Mouse (Mus musculus) megakaryocyte-erythroid progenitor cell, adult 5-6 weeks (primary cell): ENCODE measurements around the gene Ptf1a. TPM values are rescaled to one million over a fixed set of nuclear protein-coding genes. Genes with fewer than 3 reads are reported as not detected.

Experiments used
- ATAC-seq: replicated peaks from 2 replicates; pipeline ENCODE4 v1.8.0; 2016; ENCODE audit warnings: mild to moderate bottlenecking, inconsistent platforms; ENCODE audit not compliant: severe bottlenecking, poor library complexity, low FRiP score, low TSS enrichment
- total RNA-seq, 2 experiments: library from RNA; stranded (forward) in 1 of 2; stranded (reverse) in 1 of 2; fragments of 200-1000, 215-1000 nt in 1 of 2; fragments of >200 nt in 1 of 2; fragmentation: Nextera tagmentation in 1 of 2; gene quantifications; 2 replicates each; pipeline ENCODE4 v1.2.3; 2014 to 2017

Ptf1a gene
- total RNA-seq, 2 experiments from 2014 or later = not detected

GRCm38 (mm10) chr2:19448042-19448700 lies 2.7 kb downstream of the Ptf1a start:
- 0 out of 2 replicates have a peak, but pooled peaks have one; percentile 27 for ATAC-seq

- ATAC-seq = no peak
Measured at GRCm38 (mm10) chr2:19449308-19449707, 3.8 kb downstream of the Ptf1a start.

DNA sequence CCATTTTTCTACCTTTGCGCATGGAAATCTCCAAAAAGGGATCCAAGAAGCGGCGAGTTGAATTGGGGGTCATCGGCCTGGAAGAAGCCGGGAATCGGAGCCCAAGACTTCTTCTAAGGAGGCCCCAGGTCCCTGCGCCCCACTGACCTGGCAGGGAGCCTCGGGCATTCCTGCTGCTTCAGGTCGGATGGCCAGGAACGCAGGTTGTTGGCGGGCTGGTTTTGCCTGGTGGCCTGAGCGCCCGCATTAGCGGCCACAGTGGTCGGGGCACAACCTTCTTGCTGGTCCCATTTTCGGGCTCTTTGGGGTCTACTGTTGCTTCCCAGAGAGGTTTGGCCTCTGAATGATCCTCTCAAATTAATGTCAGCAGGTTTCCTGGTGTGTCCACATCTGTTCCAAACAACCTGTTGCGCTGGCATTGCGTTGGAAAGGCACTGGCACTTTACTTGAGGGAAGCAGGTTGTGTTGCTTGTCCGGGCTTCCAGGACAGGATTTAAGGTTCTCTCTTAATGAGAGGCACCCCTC lies 7.1 kb downstream of the Ptf1a start:
- no peak for ATAC-seq

DNA sequence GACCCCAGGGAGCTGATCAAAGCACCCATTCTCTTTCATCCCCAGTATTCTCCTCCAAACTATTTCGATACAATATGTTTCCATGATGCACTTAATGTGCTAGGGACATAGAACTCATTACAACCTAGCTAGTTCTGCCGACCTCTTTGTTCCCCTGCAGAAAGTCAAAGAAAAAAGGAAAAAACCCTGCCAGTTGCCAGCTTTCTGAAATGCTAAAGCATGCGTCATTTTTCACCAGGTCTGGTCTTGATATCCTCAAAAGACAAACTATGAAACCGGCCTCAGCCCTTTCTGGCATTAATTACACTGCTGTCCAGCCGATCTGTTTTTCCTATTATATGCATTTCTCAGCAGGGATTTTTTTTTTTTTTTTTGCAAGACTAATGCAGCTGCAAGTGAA lies 9.8 kb downstream of the Ptf1a start:
- ATAC-seq = no peak

DNA sequence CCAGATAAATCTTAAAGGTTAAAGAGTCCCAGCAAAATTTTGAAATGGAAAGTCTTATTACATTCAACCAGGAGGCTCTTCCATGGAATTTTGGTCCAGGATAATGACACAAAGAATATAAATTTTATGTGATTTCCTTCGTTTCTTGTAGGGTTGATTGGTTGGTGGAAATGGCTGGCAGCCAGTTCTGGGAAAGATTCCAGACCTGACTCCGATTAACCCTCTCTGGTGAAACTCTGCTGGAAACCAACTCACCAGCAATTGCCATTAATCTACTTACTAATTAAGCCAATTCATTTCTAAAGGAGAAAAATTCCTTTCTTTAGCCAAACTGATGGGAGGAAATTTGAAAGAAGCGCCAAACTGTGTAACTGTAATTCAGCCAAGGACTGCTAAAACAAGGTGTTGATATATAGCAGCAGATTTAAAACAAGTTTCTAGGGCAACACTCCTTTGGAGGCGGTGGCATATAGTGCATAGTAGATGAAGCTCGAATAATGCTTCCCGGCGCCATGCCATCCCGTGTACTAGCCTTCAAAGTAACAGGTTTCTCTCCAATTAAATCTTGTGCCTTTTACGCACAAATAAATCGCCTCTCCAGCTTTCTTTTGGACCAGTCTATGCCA lies 10.5 kb downstream of the Ptf1a start:
- ATAC-seq = no peak

DNA sequence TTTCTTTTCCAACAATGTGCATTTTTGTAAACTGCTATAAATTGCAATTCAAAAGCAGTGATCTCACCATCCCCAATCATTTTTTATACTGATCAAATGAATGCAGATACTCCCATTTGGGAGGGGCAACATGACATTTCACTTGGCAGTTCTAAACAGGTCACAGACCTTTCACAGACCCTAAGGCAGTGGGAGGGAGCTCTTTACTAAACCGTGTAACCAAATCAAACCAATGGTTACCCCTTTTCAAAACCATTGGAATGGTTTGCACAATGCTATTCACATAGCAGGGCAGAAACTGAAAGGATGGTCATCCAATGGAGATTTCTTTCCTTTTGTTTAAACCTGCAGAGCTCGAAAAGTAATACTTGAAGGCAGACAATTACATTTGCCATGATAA lies 13.3 kb downstream of the Ptf1a start:
- ATAC-seq = no peak

DNA sequence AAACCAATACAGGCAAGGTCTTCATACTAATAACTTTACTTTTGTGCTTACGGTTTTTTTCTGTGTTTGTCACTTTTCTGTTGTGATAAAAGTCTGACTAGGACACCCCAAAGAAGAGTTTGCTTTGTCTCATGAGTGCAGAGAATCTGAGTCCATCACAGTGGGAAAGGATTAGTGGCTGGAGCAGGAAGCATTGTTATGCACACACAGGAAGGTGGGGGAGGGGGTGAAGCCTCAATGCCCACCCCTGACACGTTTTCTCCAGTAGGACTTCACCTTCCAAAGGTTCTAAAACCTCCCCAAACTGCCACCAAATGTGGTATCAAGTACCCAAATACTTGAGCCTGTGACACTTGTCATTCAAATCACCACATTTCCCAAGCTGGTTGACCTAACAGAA lies 16.5 kb downstream of the Ptf1a start:
- ATAC-seq = no peak

DNA sequence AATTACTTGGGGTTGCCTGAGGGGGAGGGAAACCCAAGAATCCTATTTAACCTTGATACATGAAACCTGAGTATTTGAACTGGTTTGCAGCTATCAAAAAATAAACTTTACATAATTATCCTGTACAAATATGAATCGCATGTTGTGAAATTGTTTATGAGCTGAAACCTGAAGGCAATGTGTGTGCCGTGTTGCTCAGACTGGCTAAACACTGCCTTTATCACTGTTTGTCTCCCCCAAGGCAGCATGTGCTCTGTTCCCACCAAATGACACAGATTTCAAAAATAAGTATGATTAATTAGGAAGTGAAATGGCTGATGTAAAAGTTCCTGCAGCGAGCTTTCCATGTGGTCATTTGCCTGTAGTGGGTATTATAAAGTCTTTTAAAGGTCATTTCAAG lies 44.8 kb downstream of the Ptf1a start:
- no peak for ATAC-seq

Other genes starting within 250 kb of the Ptf1a start
- 0.20 and 0.62 TPM in 2 replicates for gene Armc3, start 246.4 kb upstream of the Ptf1a start, total RNA-seq (2014; fragmentation: Nextera tagmentation)
- gene Armc3, start 246.4 kb upstream of the Ptf1a start, total RNA-seq (2017) = 0.46 TPM in 1 of 2 replicates, not detected in the other
- 23.4 and 24.3 TPM in 2 replicates for gene Msrb2, start 74.2 kb upstream of the Ptf1a start, total RNA-seq (2014; fragmentation: Nextera tagmentation)
- 12.1 and 34.6 TPM in 2 replicates for gene Msrb2, start 74.2 kb upstream of the Ptf1a start, total RNA-seq (2017)
- gene 4921504E06Rik, start 108.3 kb downstream of the Ptf1a start, total RNA-seq (2014; fragmentation: Nextera tagmentation) = not detected in 2 replicates
- not detected in 2 replicates for gene 4921504E06Rik, start 108.3 kb downstream of the Ptf1a start, total RNA-seq (2017)
- 2.5 and 2.7 TPM in 2 replicates for gene Otud1, start 212.1 kb downstream of the Ptf1a start, total RNA-seq (2014; fragmentation: Nextera tagmentation)
- 5.9 and 6.1 TPM in 2 replicates for gene Otud1, start 212.1 kb downstream of the Ptf1a start, total RNA-seq (2017)